Comparison of ENCODE assay signal across 18 mouse cellular contexts in genomic region chr10:39364196-39364595, GRCm38 (mm10).
"Had no signal": no experiment of that assay in that cellular context is flagged by ENCODE, and none has a peak within 500 bp of the region (broad histone marks: within the 10 kb centered on the region; RNA-seq: fewer than 3 reads in every experiment).

No protein-coding gene starts in this region.

- H3K9me3 ChIP-seq: midbrain, embryonic 10.5 days; midbrain, embryonic 12.5 days; neural tube, embryonic 13.5 days; neural tube, embryonic 15.5 days; stomach, embryonic 15.5 days had no signal

- H3K4me1 ChIP-seq: stomach, embryonic 15.5 days had no signal

- H3K4me2 ChIP-seq: lung, embryonic 14.5 days; midbrain, embryonic 12.5 days; neural tube, embryonic 13.5 days; neural tube, embryonic 15.5 days; stomach, embryonic 15.5 days had no signal

- H3K27me3 ChIP-seq: midbrain, embryonic 12.5 days; neural tube, embryonic 13.5 days; neural tube, embryonic 15.5 days; stomach, embryonic 15.5 days had no signal

- H3K9ac ChIP-seq: lung, embryonic 14.5 days; midbrain, embryonic 12.5 days; neural tube, embryonic 13.5 days; neural tube, embryonic 15.5 days; stomach, embryonic 15.5 days had no signal

- H3K4me3 ChIP-seq: midbrain, embryonic 10.5 days; midbrain, embryonic 12.5 days; myocyte; neural tube, embryonic 13.5 days; neural tube, embryonic 15.5 days; stomach, embryonic 15.5 days had no signal

- DNase-seq: lung, adult 18-20 months; lung, embryonic 14.5 days; lung, postnatal 10 days; lung, postnatal 4 days; midbrain, embryonic 14.5 days; retina, postnatal 1 day; right cerebral cortex, adult 18-20 months; thymus, adult 2 months; thymus, postnatal 25 days; thymus, postnatal 4 days had no signal

- H3K36me3 ChIP-seq: midbrain, embryonic 10.5 days; midbrain, embryonic 12.5 days; neural tube, embryonic 13.5 days; neural tube, embryonic 15.5 days; stomach, embryonic 15.5 days had no signal

- ATAC-seq: midbrain, embryonic 16.5 days had no signal

- H3K27ac ChIP-seq: midbrain, embryonic 10.5 days; midbrain, embryonic 12.5 days; neural tube, embryonic 13.5 days; neural tube, embryonic 15.5 days; stomach, embryonic 15.5 days; stomach, postnatal 0 days had no signal
